Mouse (Mus musculus) liver, embryonic 11.5 days (tissue): Measurements from ENCODE around the gene Gm17019. TPM values are rescaled to one million over a fixed set of nuclear protein-coding genes. Genes with fewer than 3 reads are reported as not detected.
"Not testable (repeated sequence)": the region's sequence is repeated elsewhere in the genome, so short reads cannot be mapped to it uniquely, and the experiment has no call there.

Experiments used
- ATAC-seq: fragments of 200-750 bp; cut with Nextera tagmentation; replicated peaks from 2 replicates; pipeline ENCODE4 v1.8.0; 2017; ENCODE audit warnings: moderate number of reproducible peaks, mild to moderate bottlenecking, moderate TSS enrichment, moderate library complexity; ENCODE audit not compliant: low FRiP score
- DNase-seq: peaks from one replicate; pipeline ENCODE4 v3.0.0-alpha.2; 2017; ENCODE audit warnings: low spot score
- H3K27ac ChIP-seq: fragments of 300-500 bp; sonication (generic); 2 replicates; pipeline ENCODE4 v1.5.1; 2014; ENCODE audit warnings: mild to moderate bottlenecking, low read depth, low read length, control low read depth
- H3K27me3 ChIP-seq: fragments of 300-500 bp; sonication (generic); replicated peaks from 2 replicates; pipeline ENCODE4 v1.6.1; 2014; ENCODE audit warnings: low read length, mixed read lengths; ENCODE audit not compliant: control insufficient read depth, insufficient read depth
- H3K36me3 ChIP-seq: fragments of 300-500 bp; sonication (generic); 2 replicates; pipeline ENCODE4 v1.6.1; 2014; ENCODE audit warnings: mild to moderate bottlenecking, low read length, moderate library complexity, mixed read lengths; ENCODE audit not compliant: control insufficient read depth, insufficient read depth
- H3K4me1 ChIP-seq: fragments of 300-500 bp; sonication (generic); replicated peaks from 2 replicates; pipeline ENCODE4 v1.6.1; 2014; ENCODE audit warnings: low read length, mixed read lengths; ENCODE audit not compliant: control insufficient read depth, insufficient read depth
- H3K4me2 ChIP-seq: fragments of 300-500 bp; sonication (generic); 2 replicates; pipeline ENCODE4 v1.6.1; 2014; ENCODE audit warnings: mild to moderate bottlenecking, control low read depth, moderate library complexity
- H3K4me3 ChIP-seq: fragments of 300-500 bp; sonication (generic); 2 replicates; pipeline ENCODE4 v1.5.1; 2014; ENCODE audit warnings: low read depth, low read length, control low read depth
- H3K9ac ChIP-seq: fragments of 300-500 bp; sonication (generic); 2 replicates; pipeline ENCODE4 v1.6.1; 2014; ENCODE audit warnings: low read depth, low read length, control low read depth
- H3K9me3 ChIP-seq: fragments of 300-500 bp; sonication (generic); 2 replicates; pipeline ENCODE4 v1.6.1; 2016; ENCODE audit warnings: low read length, inconsistent platforms, mixed read lengths; ENCODE audit not compliant: control insufficient read depth
- WGBS: fragments of 180-500 bp; shearing (Covaris S2); extraction: QIAGEN DNeasy Blood & Tissue Kit; methylation state at CpG from one replicate; pipeline ENCODE4 v1.1.7; 2014; 5-methylcytosine and 5-hydroxymethylcytosine counted together
- polyA plus RNA-seq: library from polyadenylated mRNA; unstranded; fragments of >200 nt; fragmentation: Nextera tagmentation; extraction: Ambion mirVana; gene quantifications from 2 replicates; pipeline ENCODE4 v1.2.1, GENCODE M21; 2014

The Gm17019 gene
- polyA plus RNA-seq, 1 experiment from 2014 or later = not detected

DNA sequence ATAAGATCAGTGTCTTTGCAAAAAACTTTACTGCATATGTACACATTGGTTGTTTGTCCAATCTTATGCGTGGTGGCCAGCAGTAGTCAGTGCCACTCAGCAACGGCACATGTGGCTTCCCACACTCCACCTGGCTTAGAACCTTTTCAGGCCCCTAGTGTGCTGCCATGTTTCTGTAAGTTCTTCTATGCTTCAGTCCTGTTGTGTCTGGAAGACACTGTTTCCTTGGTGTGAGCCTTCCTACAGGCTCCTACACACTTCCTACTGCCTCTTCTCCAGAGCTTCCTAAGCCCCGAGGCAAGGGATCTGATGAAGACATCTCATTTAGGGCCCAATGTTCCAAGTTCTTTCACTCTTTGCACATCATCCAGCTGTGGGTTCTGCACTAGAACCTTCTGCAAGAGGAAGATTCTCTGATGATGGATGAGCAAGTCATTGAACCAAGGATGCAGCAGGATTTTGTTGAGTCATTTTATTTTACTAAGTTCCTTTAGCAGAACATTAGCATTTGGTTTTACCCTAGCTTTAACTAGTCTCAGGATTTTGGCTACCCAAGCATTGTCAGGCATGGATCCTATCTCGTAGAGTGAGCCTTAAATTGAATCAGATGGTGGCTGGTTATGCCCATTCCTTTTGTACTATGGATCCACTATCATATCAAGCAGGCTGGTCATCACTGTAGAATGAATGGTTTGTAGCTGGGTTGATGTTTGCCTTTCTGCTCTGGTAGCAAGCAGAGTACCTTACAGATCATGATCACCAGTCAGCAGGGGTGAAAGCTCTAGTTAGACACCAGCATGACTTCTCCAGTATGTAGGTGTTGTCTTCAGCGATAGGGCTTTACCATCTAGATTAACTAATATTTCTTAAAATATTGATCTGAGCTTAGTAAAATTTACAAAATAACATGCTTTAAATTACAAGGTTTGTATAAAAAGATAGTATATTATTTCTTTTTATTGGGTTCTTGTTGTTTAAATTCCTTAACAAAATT, 27.9 kb downstream of the Gm17019 start:
- not testable (repeated sequence) for H3K4me3 ChIP-seq, DNase-seq, H3K36me3 ChIP-seq, H3K9ac ChIP-seq, H3K4me2 ChIP-seq, H3K9me3 ChIP-seq, H3K27me3 ChIP-seq, H3K27ac ChIP-seq, H3K4me1 ChIP-seq
- ATAC-seq = peak; percentile 83
- 68% methylated on average over 5 of the region's 5 CpGs for WGBS

GRCm38 (mm10) chr5:14998077-14998476, 34.7 kb downstream of the Gm17019 start:
- not testable (repeated sequence) for H3K9me3 ChIP-seq, H3K27ac ChIP-seq, H3K4me2 ChIP-seq, H3K4me3 ChIP-seq, H3K27me3 ChIP-seq, H3K9ac ChIP-seq, H3K4me1 ChIP-seq, DNase-seq, H3K36me3 ChIP-seq
- 0 out of 2 replicates have a peak, but pooled peaks have one; percentile 34 for ATAC-seq
- 72% methylated on average over 9 of the region's 9 CpGs for WGBS

- not testable (repeated sequence) for H3K27me3 ChIP-seq, H3K36me3 ChIP-seq, H3K4me2 ChIP-seq, H3K4me1 ChIP-seq, DNase-seq, H3K9me3 ChIP-seq, H3K27ac ChIP-seq, H3K4me3 ChIP-seq, H3K9ac ChIP-seq
- 0 out of 2 replicates have a peak, but pooled peaks have one; percentile 23 for ATAC-seq
- WGBS = 81% methylated on average over 4 of the region's 4 CpGs
These were observed 35.2 kb downstream of the Gm17019 start for GRCm38 (mm10) chr5:14997556-14997955.

DNA sequence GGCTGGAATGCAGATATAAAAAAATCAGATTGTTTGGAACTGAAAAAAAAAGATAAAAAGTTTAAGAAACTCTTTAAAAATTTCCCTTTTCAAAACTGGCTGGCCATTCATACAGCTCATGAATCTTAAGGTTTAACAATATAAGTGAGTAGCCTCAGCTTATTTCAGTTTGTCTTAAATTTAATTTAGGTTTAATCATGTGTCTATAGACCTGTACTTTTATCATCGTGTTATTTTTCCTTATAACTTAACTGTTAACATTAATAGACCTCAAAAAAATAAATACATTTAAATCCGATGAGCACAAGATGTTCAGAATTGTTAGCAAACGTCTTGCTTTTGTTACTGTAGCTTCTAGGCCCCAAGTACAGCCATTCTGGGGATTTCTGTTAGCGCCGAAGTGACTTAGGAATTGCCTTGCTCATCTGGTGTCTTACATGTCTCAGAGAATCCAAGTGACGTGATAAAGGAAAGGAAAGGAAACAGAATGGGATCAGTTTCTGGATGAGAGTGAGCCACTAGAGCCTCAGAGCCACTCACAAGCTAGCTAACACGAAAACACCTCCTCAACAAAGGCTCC, 36.0 kb downstream of the Gm17019 start:
- not testable (repeated sequence) for H3K9ac ChIP-seq, ATAC-seq, DNase-seq, H3K27ac ChIP-seq, H3K4me3 ChIP-seq, H3K9me3 ChIP-seq, H3K36me3 ChIP-seq, H3K4me1 ChIP-seq, H3K4me2 ChIP-seq, H3K27me3 ChIP-seq
- 72% methylated on average over 6 of the region's 7 CpGs for WGBS

GRCm38 (mm10) chr5:14994124-14994523, 38.7 kb downstream of the Gm17019 start:
- not testable (repeated sequence) for DNase-seq, H3K4me2 ChIP-seq, H3K4me3 ChIP-seq, H3K9ac ChIP-seq, H3K9me3 ChIP-seq, H3K27ac ChIP-seq, H3K4me1 ChIP-seq, H3K27me3 ChIP-seq, H3K36me3 ChIP-seq
- peak; percentile 83; the same call in 1 of the 2 replicates for ATAC-seq
- WGBS = 83% methylated on average over 6 of the region's 6 CpGs

GRCm38 (mm10) chr5:14990375-14991158, 42.2 kb downstream of the Gm17019 start:
- H3K4me1 ChIP-seq, DNase-seq, H3K4me3 ChIP-seq, H3K9ac ChIP-seq, H3K27me3 ChIP-seq, H3K36me3 ChIP-seq, H3K4me2 ChIP-seq, H3K27ac ChIP-seq, H3K9me3 ChIP-seq: not testable (repeated sequence)
- ATAC-seq = peak; percentile 54; the same call in 1 of the 2 replicates
- 76% methylated on average over 7 of the region's 8 CpGs for WGBS

DNA sequence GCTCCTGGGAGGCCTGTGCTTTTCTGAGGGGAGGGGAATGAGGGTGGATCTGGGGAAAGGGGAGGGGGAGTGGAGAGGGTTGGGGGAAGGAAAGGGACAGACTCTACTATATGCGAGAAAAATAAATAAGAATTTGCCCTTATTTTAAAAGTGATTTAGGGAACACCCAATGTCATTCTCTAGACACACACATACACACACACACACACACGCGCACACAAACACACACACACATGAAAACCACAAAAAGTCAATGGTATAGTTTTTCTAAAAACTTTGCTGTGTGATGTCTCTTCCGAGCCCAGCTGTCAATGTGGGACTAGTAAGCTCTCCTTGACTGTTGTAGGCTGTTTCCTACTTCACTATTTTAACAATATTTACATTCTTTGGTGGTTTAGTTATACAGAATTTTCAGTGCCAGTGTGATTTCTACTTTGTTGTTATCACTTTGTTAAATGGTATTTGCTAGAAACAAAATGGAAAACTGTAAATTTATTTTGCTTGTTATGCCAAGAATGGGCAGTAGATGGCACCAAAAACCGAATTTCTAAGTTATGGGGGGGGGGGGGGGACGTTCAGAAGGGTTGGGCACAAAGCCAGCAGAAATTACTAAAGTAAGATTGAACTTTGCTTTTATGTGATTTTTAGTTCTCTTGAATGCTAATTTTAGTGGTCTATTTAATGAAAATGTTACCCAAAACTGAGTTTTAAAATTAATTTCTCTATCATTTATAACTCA, 46.0 kb downstream of the Gm17019 start:
- not testable (repeated sequence) for H3K36me3 ChIP-seq, H3K9ac ChIP-seq, DNase-seq, H3K27ac ChIP-seq, H3K4me2 ChIP-seq, H3K4me1 ChIP-seq, H3K9me3 ChIP-seq, H3K4me3 ChIP-seq, ATAC-seq, H3K27me3 ChIP-seq
- WGBS = 36% methylated on average over 5 of the region's 6 CpGs
